Mouse (Mus musculus) telencephalon, adult 2 months (tissue): ENCODE results near the gene Cplx3.

Experiments used
- DNase-seq: peaks from one replicate; pipeline ENCODE4 v3.0.0-alpha.2; 2011; ENCODE audit warnings: low read depth, low spot score

The Cplx3 gene

DNA sequence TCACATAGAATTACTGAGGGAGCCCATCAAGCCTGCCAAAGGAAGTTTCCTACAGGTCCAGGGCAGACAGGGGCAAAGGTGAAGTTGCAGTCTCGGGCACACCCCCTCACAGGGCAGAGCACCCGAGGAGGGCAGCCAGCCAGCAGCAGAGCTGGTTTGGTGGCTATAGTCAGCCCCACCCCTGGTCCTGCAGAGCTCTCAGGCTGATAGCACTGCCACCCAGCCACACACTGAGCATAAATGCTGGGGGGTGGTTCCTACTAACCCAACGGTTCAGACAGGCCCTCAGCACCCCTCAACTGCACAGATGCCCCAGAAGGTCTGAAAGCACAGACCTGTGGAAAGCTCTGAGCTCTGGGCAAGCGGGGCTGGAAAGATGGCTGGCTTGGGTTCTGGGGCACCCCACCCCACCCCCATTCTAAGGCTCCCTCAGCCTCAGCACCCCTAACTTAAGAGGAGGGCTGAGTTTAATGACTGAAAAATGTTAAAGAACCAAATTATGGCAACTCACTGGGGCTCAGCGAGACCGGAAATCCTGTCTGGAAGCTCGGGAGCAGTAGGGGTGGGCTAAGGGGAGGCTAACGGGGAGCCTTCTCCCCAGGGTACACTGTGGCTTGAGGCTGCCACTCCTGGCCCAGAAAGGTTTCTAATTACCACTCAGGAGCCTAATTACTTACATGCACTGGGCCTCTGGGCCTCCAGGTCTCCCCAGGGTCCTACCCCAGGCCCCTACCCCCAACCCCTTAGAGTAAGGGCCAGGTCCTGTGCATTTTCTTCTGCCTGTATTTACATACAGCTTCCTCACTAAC is 32.8 kb upstream of the Cplx3 start:
- DNase-seq = no peak

DNA sequence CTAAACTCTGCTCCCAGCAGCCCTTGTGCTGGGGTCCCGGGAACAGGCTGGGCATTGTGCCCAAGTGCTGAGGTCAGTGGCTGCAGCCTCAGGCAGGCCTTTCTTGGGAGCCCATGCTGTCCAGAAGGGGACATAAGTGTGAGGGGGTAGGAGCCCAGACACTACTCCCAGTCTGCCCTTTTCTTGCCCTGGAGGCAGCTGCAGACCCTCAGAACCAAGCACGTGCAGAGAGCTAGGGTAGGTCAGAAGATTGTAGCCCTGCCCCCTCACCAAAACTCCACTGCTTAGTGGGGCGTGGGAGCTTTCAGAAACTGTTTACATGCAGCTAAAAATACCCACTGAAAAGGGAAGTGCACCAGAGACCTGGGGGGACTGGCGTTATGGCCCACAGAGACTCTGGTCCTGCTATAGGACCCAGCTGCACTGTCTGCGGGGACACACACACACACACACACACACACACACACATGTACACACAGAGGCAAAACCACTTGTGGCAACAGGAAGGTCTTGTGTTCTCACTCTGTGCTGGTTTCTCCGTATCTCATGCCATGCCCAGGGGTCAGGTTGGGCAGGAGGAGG is 31.8 kb upstream of the Cplx3 start:
- DNase-seq = no peak

DNA sequence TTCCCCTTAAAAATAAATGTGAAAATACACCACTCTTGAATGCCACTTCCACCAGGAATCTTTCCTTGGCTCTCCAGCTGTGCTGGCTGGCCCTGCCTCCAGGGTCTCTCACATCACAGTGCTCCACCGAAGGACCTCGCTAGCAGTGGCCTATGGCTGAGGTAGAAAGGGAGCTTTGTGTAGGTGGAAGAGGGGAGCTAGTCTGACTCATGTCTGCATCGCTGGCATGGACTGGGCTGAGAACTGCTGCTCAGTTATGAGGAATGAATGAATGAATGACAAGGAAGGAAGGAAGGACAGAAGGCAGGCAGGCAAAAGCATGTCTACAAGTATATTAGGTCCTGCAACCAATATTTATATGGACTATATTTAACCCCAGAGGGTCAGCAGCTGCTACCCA is 31.2 kb upstream of the Cplx3 start:
- no peak for DNase-seq

DNA sequence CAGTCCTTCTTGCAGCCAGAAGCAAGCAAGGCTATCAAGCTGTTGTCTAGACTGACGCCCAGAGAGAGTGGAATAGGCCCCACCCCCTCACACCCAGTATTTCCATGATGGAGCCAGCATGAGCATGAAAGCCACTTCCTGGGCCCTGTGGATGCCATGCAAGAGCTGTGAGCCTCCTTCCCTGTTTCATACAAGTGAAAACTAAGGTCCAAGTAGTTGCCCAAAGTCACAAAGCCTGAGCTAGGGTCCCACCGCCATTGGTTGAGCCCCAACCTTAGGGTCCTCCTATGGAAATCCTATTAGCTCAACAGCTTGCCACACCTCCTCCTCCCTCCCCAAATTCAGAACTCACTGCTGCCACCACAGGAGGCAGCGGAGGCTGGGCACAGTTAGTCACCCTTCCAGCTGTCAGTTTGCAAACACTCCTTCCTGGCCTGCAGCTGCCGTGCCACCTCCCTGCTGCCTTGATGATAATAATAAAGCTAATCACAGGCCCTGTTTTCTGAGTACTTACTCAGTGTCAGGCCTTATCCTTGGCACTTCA is 27.5 kb upstream of the Cplx3 start:
- no peak for DNase-seq

DNA sequence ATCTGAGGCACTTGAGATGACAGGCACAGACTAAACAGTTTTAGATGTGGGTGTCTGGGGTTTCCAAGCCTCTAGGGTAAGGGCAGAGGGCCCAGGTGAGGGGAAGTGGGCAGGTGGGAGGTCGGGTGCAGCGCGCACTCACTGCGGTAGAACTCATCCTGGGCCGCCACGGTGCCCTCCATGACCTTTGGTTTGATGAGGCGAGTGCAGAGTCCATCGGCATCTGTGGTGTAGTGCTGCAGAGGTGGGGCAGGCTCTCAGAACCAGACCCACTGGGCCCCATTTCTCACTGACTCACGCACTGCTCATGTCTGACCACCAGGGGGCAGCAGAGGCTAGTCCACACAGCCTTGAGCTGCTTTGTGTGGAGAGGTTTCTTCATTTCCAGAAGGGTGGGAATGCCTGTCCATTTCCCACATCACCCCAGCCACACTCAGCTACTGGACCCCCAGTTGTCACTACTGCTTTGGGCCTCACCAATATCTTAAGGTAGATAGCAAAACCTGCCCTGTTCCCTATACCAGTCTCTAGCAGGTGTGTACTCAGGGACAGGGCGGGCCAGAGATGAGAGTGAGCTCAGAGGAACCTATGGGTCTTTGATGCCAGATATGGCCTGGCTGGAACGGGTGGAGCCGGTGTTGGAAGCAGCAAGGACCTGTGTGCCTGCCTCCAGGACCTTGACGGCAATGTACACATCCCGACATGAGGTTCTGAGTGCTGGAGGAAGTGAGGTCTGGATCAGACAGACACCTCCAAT is 23.2 kb upstream of the Cplx3 start:
- DNase-seq = no peak

DNA sequence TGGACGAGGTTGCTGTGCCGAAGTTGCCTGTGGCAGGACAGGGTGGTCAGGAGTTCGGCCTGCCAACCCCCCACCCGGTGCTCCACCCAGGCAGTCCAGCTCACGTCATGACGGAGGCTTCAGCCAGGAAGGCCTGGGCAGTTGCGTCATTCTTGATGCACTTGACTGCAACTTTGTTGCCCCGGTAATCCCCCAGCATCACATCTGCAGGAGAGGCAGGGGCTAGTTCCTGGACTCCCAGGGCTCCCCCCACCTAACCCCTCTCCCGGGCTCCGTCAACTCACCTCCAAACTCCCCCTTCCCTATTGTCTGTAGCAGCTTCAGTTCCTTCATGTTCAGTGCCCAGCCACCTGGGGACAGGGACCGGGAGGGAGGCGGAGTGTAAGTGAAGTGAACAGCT is 22.6 kb upstream of the Cplx3 start:
- no peak for DNase-seq

DNA sequence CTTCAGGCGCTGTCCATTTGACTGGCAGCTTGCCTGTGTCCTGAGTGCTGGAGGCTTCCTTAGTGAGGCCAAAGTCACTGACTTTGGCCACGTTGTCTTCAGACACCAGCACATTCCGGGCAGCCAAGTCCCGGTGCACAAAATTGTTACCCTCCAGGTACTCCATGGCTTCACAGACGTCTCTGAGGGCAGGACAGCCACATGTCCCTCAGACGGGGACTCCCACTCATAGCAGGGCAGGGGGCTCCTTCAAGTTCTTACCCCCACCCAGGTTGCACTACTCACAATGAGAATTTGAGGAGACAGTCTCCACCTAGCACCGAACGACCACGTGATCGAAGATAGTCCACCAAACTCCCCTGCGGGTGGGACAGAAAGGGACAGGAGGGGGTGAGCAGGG is 21.8 kb upstream of the Cplx3 start:
- no peak for DNase-seq

DNA sequence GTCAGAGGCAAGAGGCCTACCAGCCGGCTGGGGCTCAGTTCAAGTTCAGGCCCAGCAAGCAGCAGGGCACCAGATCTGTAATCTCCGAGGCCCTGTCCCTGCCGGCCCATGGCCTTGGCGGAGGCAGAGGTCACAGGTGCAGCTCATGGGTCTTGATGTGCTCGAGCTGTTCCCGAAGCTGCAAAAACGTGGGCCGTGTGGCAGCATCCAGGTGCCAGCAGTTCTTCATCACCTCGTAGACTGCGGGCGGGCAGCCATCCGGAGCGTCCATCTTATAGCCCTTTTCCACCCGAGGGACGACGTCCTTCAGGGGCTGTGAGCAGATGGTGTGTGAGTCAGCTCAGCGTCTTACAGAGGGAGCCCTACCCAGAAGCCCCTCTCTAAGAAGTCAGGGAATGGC is 21.1 kb upstream of the Cplx3 start:
- no peak for DNase-seq

DNA sequence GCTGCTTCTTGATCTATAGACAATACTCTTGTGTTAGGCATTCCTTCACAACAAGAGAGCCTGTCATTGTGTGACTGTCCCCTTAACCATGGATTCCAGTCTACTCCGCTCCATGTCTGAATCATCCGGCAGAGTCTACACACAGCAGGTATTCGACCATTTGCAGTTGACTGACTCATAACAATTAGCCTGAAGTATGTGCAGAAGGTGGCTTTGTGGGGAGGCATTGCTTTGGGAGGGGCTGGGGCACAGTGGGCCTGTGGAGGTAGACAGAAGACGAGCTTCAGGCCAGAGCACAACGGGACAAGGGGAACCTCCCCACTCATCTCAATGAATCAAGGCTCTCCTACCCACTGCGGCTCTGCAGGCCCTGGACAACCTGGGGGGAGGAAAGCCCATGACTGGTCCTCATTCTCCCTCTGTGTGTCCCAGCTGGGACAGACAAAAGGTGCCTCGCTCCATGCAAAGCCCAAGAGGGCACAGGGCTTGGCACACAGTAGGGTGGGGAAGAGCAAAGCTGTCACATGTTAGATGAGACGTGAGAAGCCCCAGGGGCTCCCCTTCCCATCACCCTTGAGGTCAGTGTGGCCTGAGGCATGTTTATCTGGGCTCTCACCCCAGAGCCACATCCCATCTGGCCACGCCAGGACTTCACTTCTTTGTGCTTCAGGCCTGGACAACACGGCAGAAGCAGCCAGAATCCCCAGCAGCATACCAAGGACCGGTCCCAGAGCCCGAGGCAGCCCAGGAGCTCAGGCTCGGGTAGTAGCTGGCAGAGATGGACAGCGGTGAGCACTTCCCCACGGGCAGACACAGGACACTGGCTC is 19.8 kb upstream of the Cplx3 start:
- DNase-seq = no peak

DNA sequence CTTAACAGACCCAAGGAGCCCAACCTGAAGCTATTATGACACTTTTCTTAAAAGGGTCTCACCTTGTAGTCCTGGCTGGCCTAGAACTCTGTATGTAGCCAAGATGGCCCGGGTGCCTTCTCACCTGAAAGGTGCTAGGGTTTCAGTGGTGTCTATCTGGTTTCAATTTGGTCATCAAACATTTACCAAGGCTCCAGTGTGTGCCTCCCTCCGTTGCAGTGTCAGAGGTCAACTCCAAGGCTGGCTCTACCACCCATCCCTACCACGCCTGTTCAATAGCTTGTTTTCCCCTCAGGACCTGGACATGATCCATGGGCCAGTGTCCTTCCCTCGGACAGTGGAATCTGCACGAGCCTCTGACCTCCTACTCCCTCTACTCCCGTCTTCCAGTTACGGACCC is 18.2 kb upstream of the Cplx3 start:
- DNase-seq = no peak

DNA sequence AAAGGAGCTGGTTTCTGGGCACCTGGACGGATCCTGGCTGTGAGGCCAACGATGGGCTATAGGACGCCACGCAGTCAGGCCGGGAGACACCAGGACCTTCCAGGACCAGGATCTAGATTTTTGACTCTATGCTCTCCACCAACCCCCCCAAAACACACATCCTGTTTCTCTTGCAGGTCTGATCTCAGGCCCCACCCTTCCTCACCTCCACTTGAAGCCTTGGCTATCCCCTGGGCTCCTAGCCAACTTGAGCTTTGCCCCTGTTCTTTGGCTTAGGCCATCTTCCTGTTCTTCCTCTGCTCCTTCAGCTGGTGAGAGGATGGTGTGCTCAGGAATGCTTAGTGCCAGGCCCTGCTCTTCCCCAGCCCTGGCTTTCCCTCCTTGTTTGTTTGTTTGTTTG is 14.6 kb upstream of the Cplx3 start, which contains the start of gene Lman1l:
TSS of gene Lman1l (minus strand) at position 101 of the 400 bp plus-strand sequence.
- no peak for DNase-seq

DNA sequence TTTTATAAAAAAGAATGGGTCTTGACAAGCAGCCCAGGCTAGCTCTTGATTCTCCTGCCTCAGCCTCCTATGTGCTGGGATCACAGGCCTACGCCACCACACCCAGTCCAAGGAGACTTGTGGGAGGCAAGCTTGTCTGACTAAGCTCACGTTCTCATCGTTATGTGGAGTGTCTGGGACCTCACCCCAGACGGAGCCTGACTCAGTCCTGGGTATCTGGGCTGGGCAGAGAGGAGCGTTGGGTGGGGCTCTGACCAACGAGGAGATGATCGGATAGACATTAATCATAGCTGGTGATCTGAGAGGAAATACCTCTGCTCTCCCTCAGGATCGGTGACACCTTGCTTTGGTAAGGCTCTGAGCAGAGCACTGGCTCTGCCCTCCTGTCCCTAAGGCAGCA is 12.8 kb upstream of the Cplx3 start:
- DNase-seq = no peak

DNA sequence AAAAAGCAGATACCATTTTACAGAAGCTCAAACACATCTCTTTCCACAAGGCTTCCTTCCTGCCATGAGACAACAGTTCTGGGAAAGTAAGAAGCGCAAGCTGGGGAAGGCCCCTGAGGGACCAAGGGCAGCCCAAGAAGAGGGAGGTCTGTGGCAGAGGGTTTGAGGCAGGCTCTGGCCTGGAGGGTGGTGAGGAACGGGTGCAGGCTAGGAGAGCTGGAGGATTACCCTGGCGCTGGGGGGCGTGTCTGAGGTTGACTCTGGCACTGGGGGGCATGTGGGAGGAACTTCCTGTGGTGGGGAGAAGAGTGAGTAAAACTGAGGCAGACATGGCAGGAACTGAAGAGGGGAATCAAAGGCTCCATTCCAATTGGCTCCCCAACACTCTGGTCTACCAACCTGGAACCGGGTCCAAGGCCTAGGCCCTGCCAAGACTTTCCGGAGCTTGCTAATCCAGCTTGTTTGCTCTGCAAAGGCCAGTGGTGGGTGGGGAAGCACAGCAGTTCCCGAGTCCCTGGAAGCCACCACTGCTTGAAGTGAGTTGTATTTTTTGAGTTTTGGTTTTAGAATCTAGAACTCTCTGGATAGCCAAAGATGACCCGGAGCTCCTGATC is 11.6 kb upstream of the Cplx3 start:
- DNase-seq = no peak

DNA sequence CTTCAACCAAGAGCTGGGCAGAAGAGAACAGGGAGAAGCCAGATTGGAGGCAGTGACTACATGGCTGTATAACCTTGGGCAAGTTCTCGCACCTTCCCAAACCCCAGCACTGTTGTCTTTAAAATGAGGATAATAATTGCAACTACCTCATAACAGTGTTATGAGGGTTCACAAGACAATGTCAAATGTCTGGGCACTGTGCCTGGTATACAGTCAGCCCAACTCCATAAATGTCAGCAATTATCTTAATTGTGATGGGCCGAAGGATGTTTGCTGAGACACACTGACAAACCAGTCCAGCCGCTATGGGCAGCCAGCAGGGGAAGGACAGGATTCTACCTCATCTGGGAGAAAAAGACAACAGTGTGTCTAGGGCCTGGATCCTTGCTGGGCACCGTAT is 8.7 kb upstream of the Cplx3 start:
- no peak for DNase-seq

DNA sequence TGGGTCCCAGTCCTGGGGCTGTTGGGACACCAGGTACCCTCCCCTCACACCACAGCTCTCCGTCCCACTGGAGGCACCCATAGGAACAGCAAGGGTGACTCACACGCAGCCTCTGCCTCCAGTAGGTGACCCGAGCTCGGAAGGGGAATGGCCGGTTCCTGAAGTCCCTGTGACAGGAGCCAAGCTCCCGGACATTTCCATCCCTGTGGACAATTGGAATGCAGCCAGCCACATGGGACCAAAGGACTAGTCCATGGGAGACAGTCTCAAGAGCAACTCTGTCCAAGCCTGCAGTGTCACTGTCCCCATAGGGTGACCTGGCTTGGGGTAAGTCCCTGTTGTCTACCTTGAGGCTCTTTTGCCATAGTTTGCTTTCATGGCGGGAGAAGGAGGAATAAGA is 7.9 kb upstream of the Cplx3 start:
- DNase-seq = no peak

DNA sequence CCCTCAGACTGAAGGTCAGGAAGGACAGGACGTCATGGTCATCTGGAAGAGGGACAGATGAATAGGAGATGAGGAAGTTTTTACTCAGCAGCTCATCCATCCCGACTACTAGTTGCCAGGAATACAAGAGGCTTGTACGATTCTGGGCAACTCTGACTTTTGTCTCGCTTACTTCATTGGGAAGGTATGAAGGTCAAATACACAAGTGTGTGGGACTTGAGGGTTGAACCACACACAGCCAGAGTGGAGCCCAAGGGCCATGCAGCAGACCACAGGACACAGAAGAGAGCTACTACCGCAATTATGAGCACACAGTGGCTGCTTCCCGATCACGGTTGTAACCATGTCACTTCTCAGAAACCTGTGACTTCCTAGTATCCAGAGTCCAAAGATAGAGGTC is 6.5 kb upstream of the Cplx3 start:
- DNase-seq = no peak

DNA sequence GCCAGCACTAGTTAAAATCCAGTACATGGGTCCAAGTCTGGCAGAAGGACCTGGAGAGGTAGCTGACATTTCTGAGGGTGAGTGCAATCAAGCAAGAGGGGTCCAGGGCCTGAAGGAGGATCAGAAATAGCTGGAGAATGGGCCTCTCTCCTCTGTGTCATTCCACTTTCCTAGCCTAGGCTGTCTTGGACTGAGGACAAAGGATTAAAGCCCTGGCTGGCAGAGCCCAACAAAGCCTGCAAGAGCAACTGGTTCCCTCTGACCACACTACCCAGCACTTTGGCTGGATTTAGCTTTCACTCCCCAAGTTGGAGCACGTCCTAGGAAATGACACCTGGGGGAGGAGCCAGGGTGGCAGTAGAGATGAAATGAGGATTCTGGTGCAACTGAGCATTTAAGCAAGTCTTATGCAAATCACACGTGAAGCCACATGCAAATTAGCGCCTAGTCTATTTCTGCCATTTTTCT is 4.3 kb upstream of the Cplx3 start:
- DNase-seq = peak; percentile 54

DNA sequence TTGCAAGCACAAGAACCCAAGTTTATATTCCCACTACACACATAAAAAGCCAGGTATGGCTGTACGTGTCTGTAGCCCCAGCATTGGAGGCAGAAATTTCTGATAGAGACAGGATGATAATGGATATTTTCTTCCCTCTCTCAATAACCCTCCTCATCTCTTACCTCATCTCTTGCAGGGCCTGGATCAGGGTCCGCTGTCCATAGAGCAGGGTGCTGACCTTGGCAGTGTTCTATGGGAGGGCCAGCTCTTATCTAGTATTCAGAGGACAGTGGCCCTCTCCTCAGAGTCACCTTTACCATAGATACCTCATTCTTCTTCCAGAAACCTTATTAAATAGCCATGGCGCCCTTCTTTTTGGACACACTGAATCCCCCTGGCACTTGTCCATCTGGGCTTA is 3.7 kb upstream of the Cplx3 start:
- no peak for DNase-seq

DNA sequence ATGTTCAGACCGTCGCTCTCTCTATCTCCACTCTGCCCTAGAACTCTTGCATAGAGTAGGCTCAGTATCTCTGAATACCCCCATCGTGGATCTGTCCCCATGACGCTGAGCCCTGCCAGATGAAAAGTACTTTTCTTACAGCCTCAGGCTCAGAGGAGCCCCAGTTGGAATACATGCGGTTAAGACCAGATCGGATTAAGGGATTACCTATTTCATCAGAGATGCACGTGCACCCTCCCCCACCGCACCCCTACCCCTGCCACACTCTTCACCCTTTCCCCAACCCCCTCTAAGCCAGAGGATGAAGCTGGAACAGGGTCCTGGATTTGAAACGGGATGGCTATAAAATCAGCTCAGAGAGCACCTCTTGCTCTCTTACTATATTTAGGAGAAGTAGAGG is 578 bp downstream of the Cplx3 start:
- DNase-seq = no peak

DNA sequence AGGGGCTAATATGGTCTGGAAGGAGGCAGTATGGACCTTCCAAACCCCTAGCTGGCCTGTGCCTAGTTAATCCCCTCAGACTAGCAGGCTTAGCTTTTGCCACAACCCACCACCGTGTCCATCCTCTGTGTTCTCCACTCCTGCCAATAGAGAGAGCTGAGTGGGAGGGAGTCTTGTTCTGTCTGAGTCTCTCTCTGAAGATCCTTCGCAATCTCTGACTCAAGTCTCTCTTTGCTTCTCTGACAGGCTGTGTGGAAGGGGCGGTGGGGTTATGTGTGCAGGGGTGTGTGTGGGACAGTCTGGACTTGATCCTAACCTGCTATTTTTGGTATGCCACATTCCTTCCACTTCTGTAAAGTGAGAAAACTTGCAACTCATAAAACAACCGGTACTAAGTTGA is 1.2 kb downstream of the Cplx3 start:
- no peak for DNase-seq

DNA sequence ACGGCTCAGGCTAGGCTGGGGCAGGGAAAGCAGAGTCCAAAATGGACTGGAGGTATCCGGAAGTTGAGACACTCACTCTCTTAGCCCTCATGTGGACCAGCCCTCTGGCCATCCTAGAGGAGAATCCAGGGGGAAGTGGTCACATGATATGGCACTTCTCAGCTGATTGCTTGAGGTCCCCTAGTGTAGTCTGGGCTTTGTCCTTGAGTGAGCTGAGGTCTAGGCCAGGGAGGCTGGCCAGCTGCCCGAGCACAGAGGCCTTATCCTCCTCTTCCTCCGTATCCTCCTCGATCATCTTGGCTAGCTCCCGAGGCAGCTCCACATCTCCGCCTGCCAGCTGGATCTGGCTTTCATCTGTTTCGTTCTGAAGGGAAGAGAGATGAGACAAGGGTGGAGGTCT is 4.0 kb downstream of the Cplx3 start:
- DNase-seq = no peak
